Mouse (Mus musculus) testis, postnatal 10 days (tissue): Measurements from ENCODE around the gene Klc3.

Experiments
- DNase-seq: peaks from one replicate; pipeline ENCODE4 v3.0.0; 2021; ENCODE audit warnings: low spot score

The Klc3 gene

DNA sequence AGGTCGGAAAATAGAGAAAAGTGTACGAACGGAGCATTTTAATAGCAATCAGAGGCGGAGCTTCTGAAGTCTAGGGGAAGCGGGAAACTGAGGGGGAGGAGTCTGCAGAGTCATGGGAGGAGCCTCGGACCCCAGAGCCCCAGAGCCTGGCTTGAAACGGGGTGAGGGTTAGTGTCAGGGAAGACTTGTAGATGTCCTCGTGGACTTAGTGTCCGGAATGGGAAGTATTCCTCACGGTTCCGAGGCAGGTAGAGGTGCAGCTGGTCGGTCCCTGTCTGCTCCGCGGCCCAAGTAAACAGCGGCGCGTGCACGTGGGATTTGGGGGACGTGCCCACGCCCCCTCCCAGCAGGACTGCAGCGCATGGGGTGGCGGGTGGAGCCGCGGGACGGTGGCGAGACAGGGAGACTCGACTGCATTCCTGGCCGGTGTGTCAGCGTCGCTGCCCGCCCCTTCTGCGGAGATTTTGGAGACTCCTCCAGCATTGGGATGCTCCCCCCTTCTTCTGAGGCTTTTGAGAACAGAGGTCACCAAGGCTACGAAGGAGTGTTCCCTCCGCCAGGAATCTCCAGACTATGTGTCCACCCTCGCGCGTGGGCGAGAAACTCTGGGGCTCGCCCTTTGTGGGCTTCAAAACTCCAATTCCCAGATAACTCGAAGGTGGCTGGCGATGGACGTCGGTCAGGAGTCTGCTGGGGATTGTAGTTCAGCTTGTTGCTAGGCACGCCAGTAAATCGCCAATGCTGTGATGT lies 43.8 kb downstream of the Klc3 start:
- DNase-seq = peak; percentile 82

DNA sequence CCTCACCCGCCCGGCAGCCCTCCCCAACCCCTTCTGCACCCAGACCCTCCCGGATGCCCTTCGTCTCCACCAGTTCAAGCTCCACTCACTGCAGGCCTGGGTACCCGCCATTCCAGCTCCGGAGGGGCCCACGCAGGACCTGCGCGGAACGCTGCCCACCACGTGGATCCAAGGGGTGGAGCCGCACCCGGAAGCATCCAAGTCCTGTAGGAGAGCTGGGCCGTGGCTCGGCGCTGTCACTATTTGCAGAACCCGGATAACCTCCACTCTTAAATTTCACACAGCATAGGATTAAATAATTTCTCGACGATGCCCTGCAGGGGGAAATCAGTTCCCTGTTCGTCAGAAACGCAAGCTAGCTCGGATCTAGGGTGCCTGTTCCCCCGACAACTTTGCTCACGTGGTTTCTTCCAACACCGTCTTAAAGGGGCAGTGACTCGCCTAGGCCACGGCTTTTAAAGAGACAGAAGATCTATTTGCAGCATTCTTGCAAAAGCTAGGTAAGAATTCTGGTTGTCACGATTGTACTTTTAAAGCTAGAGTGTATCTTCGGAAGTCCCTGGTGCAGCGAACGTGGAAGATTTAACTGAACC lies 44.5 kb downstream of the Klc3 start, which contains the start of the genes Cd3eap and Ppp1r13l:
Gene Cd3eap (minus strand): TSS at position 185 of the 593 bp plus-strand sequence.
Gene Ppp1r13l (plus strand): TSS at position 451 of the 593 bp plus-strand sequence.
- DNase-seq = peak; percentile 92

GRCm38 (mm10) chr7:19358634-19359033 lies 45.3 kb downstream of the Klc3 start:
- DNase-seq = no peak

GRCm38 (mm10) chr7:19357381-19358375 lies 46.2 kb downstream of the Klc3 start:
- DNase-seq = no peak

DNA sequence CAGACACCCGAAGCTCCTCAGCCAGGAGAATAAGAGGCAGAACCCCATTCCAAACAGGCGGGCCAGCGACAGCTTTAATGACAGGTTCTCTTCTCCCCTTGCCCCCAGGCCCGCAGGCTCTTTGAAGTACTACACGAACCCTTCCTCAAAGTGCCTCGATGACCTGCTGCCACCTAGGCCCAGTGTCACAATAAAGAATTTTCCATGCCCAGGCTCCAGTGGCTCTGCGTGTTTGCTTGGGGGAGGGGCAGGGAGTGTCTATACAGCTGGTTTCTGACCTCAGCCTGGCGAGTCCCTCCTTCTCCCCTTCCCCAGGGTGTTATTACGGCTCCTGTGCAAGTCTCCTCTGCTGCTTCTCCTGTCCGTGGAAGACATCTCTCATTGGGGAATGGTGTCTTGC lies 47.6 kb downstream of the Klc3 start:
- DNase-seq = no peak

DNA sequence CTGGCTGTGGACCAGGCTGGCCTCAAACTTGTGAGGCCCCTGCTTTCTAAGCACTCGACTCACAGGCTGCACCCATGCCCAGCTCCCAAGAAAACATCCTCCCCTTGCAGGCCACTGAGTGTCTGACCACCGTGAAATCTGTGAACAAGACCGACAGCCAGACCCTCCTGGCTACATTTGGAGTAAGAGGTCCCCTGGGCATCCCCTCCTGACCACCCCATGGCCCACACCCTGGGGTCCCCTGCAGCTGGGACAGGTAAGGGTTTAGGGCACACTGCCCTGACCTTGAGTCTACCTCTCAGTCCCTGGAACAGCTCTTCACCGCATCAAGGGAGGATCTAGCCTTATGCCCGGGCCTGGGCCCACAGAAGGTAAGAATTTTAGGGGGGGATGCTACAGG lies 48.9 kb downstream of the Klc3 start:
- no peak for DNase-seq

DNA sequence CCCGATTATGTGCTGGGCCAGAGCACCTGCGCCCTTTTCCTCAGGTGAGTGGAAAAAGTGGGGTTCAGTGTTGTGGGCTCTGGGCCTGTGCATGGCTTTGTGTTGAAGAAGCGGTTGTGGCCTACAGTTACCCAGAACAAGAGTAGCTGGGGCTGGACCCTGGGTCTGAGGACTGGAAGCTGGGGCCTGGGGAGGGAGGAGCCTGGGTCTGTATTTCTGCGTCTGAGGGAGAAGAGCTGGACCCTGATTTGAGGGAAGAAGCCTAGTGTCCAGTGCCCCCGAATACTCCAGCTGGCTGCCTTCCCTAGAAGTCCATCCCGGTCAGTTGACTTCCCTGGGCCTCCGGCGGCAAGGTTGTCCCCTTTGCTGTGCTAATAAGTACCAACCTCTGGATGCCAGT lies 53.7 kb downstream of the Klc3 start:
- DNase-seq = no peak

GRCm38 (mm10) chr7:19349188-19349915 lies 54.6 kb downstream of the Klc3 start:
- peak; percentile 43 for DNase-seq

GRCm38 (mm10) chr7:19344938-19345471 lies 58.9 kb downstream of the Klc3 start:
- DNase-seq = peak; percentile 97
